Mouse (Mus musculus) embryonic facial prominence, embryonic 13.5 days (tissue): ENCODE data around the gene C2cd5. TPM values are rescaled to one million over a fixed set of nuclear protein-coding genes. Genes with fewer than 3 reads are reported as not detected.

Experiments used
- ATAC-seq: fragments of 200-750 bp; cut with Nextera tagmentation; 2 replicates; pipeline ENCODE4 v1.8.0; 2017; ENCODE audit warnings: low read depth; ENCODE audit not compliant: insufficient number of reproducible peaks, insufficient read depth, low FRiP score, low TSS enrichment
- H3K27ac ChIP-seq: fragments of 300-500 bp; sonication (generic); 2 replicates; pipeline ENCODE4 v1.5.1; 2015; ENCODE audit warnings: moderate library complexity, mild to moderate bottlenecking, inconsistent platforms
- H3K27me3 ChIP-seq: fragments of 300-500 bp; sonication (generic); 2 replicates; pipeline ENCODE4 v1.6.1; 2015; ENCODE audit warnings: mild to moderate bottlenecking, inconsistent platforms
- H3K36me3 ChIP-seq: fragments of 300-500 bp; sonication (generic); 2 replicates; pipeline ENCODE4 v1.6.1; 2015; ENCODE audit warnings: mild to moderate bottlenecking, inconsistent platforms
- H3K4me1 ChIP-seq: fragments of 300-500 bp; sonication (generic); 2 replicates; pipeline ENCODE4 v1.6.1; 2015; ENCODE audit warnings: inconsistent platforms
- H3K4me2 ChIP-seq: fragments of 300-500 bp; sonication (generic); 2 replicates; pipeline ENCODE4 v1.6.1; 2015; ENCODE audit warnings: moderate library complexity, mild to moderate bottlenecking, inconsistent platforms
- H3K4me3 ChIP-seq: fragments of 300-500 bp; sonication (generic); 2 replicates; pipeline ENCODE4 v1.5.1; 2015; ENCODE audit warnings: mild to moderate bottlenecking, inconsistent platforms
- H3K9ac ChIP-seq: fragments of 300-500 bp; sonication (generic); 2 replicates; pipeline ENCODE4 v1.6.1; 2015; ENCODE audit warnings: mild to moderate bottlenecking, inconsistent platforms
- H3K9me3 ChIP-seq: fragments of 300-500 bp; sonication (generic); 2 replicates; pipeline ENCODE4 v1.6.1; 2016; ENCODE audit warnings: inconsistent platforms
- WGBS: fragments of 180-500 bp; shearing (Covaris S2); methylation state at CpG from one replicate; pipeline ENCODE4 v1.1.7; 2015; ENCODE audit warnings: mixed read lengths; 5-methylcytosine and 5-hydroxymethylcytosine counted together
- polyA plus RNA-seq: library from polyadenylated mRNA; unstranded; fragments of >200 nt; fragmentation: Nextera tagmentation; extraction: Ambion mirVana; gene quantifications from 2 replicates; pipeline ENCODE4 v1.2.1, GENCODE M21; 2015

The C2cd5 gene
- polyA plus RNA-seq, 1 experiment from 2014 or later = 35.7 TPM

- Histone ChIP-seq H3K27me3 (no peaks in the 10 kb centered on the region), H3K27ac (no peak overlapping the region), H3K4me2 (no peak overlapping the region), H3K36me3 (peaks cover 47% of the 10 kb centered on the region), H3K4me3 (no peak overlapping the region), H3K9me3 (no peaks in the 10 kb centered on the region; the same call in 1 of the 2 replicates), H3K9ac (no peak overlapping the region), H3K4me1 (peaks cover 1% of the 10 kb centered on the region)
- 94% methylated on average over 4 of the region's 4 CpGs for WGBS
- no peak for ATAC-seq
Measured at GRCm38 (mm10) chr6:143092856-143093255, 7.1 kb downstream of the C2cd5 start.

GRCm38 (mm10) chr6:143091076-143091475 lies 8.9 kb downstream of the C2cd5 start:
- Histone ChIP-seq H3K27ac (no peak overlapping the region), H3K9me3 (no peaks in the 10 kb centered on the region; the same call in 1 of the 2 replicates), H3K9ac (no peak overlapping the region), H3K36me3 (peaks cover 55% of the 10 kb centered on the region), H3K4me2 (no peak overlapping the region), H3K4me3 (no peak overlapping the region), H3K27me3 (no peaks in the 10 kb centered on the region), H3K4me1 (no peaks in the 10 kb centered on the region; the same call in 1 of the 2 replicates)
- no peak for ATAC-seq
- 96% methylated on average over 6 of the region's 6 CpGs for WGBS

GRCm38 (mm10) chr6:143087332-143087731 lies 12.6 kb downstream of the C2cd5 start:
- Histone ChIP-seq H3K9me3 (no peaks in the 10 kb centered on the region; the same call in 1 of the 2 replicates), H3K27ac (no peak overlapping the region), H3K27me3 (no peaks in the 10 kb centered on the region), H3K4me1 (no peaks in the 10 kb centered on the region), H3K4me3 (no peak overlapping the region), H3K4me2 (no peak overlapping the region), H3K9ac (no peak overlapping the region), H3K36me3 (peaks cover 80% of the 10 kb centered on the region)
- WGBS = 93% methylated on average over 4 of the region's 4 CpGs
- ATAC-seq = no peak

- Histone ChIP-seq H3K27ac (no peak overlapping the region), H3K36me3 (peaks cover 83% of the 10 kb centered on the region), H3K9ac (no peak overlapping the region), H3K27me3 (no peaks in the 10 kb centered on the region), H3K4me2 (no peak overlapping the region), H3K9me3 (no peaks in the 10 kb centered on the region), H3K4me1 (no peaks in the 10 kb centered on the region), H3K4me3 (no peak overlapping the region)
- ATAC-seq = no peak
- 89% methylated on average over 1 of the region's 1 CpGs for WGBS
Measured at GRCm38 (mm10) chr6:143085898-143086297, 14.0 kb downstream of the C2cd5 start.

DNA sequence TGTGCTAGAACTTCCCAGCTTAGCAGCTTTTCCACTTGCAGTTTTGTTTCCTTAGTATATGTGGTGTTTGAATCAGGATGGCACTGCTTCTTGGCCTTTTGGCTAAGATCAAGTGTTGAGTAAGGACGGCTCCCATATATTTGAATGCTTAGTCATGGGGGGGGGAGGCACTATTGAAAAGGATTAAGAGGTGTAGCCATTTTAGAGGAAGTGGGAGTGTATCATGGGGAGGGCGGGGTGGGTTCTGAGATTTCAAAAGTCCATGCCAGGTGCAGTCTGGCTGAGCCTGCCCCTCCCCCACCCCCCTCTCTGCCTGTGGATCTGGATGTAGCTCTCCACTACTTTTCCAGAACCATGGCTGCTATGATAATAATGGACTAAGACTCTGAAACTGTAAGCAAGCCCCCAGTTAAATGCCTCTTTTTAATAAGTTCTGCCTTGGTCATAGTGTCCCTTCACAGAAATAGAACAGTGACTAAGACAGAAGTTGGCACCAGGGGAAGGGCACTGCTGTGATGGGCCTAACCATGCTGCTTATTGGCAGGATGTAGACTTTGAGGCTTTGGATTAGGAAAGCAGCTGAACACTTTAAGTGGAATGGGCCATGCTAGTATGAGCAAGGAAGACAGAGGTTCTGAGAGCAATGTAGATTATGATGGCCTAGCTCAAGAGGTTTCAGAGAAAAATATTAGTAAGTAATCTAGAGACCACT lies 15.5 kb downstream of the C2cd5 start:
- Histone ChIP-seq H3K27ac (no peak overlapping the region), H3K9me3 (no peaks in the 10 kb centered on the region), H3K4me1 (no peaks in the 10 kb centered on the region), H3K36me3 (peaks cover 72% of the 10 kb centered on the region), H3K4me3 (no peak overlapping the region), H3K27me3 (no peaks in the 10 kb centered on the region), H3K4me2 (no peak overlapping the region), H3K9ac (no peak overlapping the region)
- no peak for ATAC-seq
- 88% methylated on average over 2 of the region's 2 CpGs for WGBS

- Histone ChIP-seq H3K9me3 (no peaks in the 10 kb centered on the region), H3K36me3 (peaks cover 77% of the 10 kb centered on the region), H3K27me3 (no peaks in the 10 kb centered on the region), H3K4me2 (no peak overlapping the region), H3K27ac (no peak overlapping the region), H3K9ac (no peak overlapping the region), H3K4me1 (no peaks in the 10 kb centered on the region), H3K4me3 (no peak overlapping the region)
- 81% methylated on average over 13 of the region's 13 CpGs for WGBS
- ATAC-seq = no peak
Measured at GRCm38 (mm10) chr6:143081479-143082106, 18.3 kb downstream of the C2cd5 start.

DNA sequence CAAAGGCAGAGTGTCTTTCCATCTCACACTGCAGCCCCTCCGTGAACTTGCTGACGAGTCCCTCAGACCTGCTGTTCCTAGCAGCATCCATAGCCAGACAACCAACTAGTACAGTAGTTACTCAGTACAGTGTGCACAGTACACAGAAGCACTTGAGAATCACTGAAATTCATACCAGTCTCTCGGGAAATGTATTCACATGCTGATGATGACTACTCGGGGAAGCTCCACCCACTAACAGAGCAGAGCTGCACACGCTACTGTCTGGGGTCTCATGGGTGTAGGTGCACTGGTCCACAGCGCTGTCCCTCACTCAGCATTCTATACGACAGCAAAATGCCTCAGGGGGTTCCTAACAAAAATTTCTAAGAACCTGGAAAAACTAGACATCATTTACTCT lies 19.2 kb downstream of the C2cd5 start:
- Histone ChIP-seq H3K27me3 (no peaks in the 10 kb centered on the region), H3K9me3 (no peaks in the 10 kb centered on the region), H3K9ac (no peak overlapping the region), H3K36me3 (peaks cover 73% of the 10 kb centered on the region), H3K4me2 (no peak overlapping the region), H3K4me1 (no peaks in the 10 kb centered on the region), H3K4me3 (no peak overlapping the region), H3K27ac (no peak overlapping the region)
- WGBS = 68% methylated on average over 7 of the region's 7 CpGs
- ATAC-seq = peak; percentile 50; the same call in 1 of the 2 replicates

- Histone ChIP-seq H3K36me3 (peaks cover 73% of the 10 kb centered on the region), H3K4me3 (no peak overlapping the region)
- WGBS = 63% methylated on average over 4 of the region's 4 CpGs
Measured at GRCm38 (mm10) chr6:143079126-143079525, 20.8 kb downstream of the C2cd5 start.

GRCm38 (mm10) chr6:143076461-143076860 lies 23.5 kb downstream of the C2cd5 start:
- H3K9me3 ChIP-seq = no peaks in the 10 kb centered on the region
- peaks cover 63% of the 10 kb centered on the region for H3K36me3 ChIP-seq
- H3K9ac ChIP-seq = no peak overlapping the region
- 87% methylated on average over 10 of the region's 10 CpGs for WGBS
- ATAC-seq = no peak
- H3K4me1 ChIP-seq = no peaks in the 10 kb centered on the region
- no peak overlapping the region for H3K27ac ChIP-seq
- H3K27me3 ChIP-seq = no peaks in the 10 kb centered on the region
- no peak overlapping the region for H3K4me2 ChIP-seq
- H3K4me3 ChIP-seq = no peak overlapping the region

More at GRCm38 (mm10) chr6:143079126-143079525, 20.8 kb downstream of the C2cd5 start:
- Histone ChIP-seq H3K9ac (no peak overlapping the region), H3K27ac (0 out of 2 replicates have a peak overlapping the region, but pooled peaks have one; percentile 1), H3K4me1 (no peaks in the 10 kb centered on the region), H3K4me2 (no peak overlapping the region), H3K27me3 (no peaks in the 10 kb centered on the region), H3K9me3 (no peaks in the 10 kb centered on the region)
- ATAC-seq = no peak

DNA sequence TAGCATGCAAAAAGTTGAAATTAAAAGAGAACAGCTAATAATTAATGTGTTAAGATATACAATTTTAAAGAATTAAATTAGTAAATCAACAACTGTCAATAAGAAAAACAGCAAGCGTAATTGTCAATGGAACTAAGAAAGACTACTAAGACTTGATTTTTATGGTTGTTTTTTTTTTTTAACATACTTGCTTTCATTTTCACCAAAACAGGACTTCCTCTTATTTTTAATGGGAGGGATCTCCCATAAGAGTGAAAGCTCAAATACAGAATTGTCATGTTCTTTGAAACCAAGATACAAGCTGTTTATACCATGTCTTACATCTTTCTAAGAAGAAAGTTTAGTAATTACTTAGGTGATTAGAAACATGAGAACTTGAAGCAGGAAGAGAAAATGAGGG lies 26.0 kb downstream of the C2cd5 start:
- H3K36me3 ChIP-seq = peaks cover 61% of the 10 kb centered on the region
- H3K27me3 ChIP-seq = no peaks in the 10 kb centered on the region
- no peak for ATAC-seq
- H3K27ac ChIP-seq = no peak overlapping the region
- H3K4me2 ChIP-seq = no peak overlapping the region
- no peaks in the 10 kb centered on the region for H3K4me1 ChIP-seq
- H3K9ac ChIP-seq = no peak overlapping the region
- H3K9me3 ChIP-seq = no peaks in the 10 kb centered on the region
- H3K4me3 ChIP-seq = no peak overlapping the region
- 96% methylated on average over 1 of the region's 1 CpGs for WGBS

- no peak overlapping the region for H3K9ac ChIP-seq
- no peaks in the 10 kb centered on the region for H3K4me1 ChIP-seq
- H3K9me3 ChIP-seq = no peaks in the 10 kb centered on the region
- H3K27ac ChIP-seq = no peak overlapping the region
- H3K4me3 ChIP-seq = no peak overlapping the region
- ATAC-seq = no peak
- peaks cover 57% of the 10 kb centered on the region for H3K36me3 ChIP-seq
- WGBS = 84% methylated on average over 6 of the region's 6 CpGs
- no peak overlapping the region for H3K4me2 ChIP-seq
- H3K27me3 ChIP-seq = no peaks in the 10 kb centered on the region
Measured at GRCm38 (mm10) chr6:143073476-143073875, 26.5 kb downstream of the C2cd5 start.

DNA sequence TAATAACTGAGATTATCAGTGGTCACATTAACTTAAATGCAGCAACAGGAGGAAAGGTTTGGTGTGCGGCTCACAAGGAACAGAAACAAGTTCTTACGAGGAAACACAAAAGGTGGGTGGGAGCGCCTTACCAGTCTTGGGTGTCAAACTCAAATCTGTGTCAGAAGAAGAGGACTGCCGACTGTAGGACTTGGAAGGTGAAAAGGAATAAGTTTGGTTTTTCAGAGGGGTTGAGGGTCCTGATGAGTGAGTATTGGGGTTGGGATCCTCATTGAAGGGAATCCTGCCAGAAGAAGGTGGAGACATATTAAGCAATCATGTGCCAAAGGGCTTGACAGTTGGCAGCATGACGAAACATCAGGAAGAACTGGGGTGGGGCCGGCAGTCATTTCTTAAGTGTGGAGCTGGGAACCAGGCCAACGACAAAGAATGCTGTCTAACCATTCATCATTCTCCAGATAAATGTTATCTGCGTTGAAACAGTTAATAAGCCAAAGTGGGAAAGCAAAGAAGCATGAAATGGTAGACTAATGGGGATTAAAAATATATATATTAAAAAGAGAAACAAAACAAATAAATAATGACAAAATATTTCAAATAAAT lies 27.4 kb downstream of the C2cd5 start:
- H3K9me3 ChIP-seq = no peaks in the 10 kb centered on the region
- H3K27me3 ChIP-seq = no peaks in the 10 kb centered on the region
- H3K4me2 ChIP-seq = no peak overlapping the region
- peaks cover 47% of the 10 kb centered on the region for H3K36me3 ChIP-seq
- no peaks in the 10 kb centered on the region for H3K4me1 ChIP-seq
- WGBS = 78% methylated on average over 8 of the region's 8 CpGs
- H3K4me3 ChIP-seq = no peak overlapping the region
- H3K9ac ChIP-seq = no peak overlapping the region
- ATAC-seq = no peak
- H3K27ac ChIP-seq = no peak overlapping the region
